Mouse (Mus musculus): ENCODE data around the gene Fus. TPM values are rescaled to one million over a fixed set of nuclear protein-coding genes. Genes with fewer than 3 reads are reported as not detected.
"Not testable (repeated sequence)": the region's sequence is repeated elsewhere in the genome, so short reads cannot be mapped to it uniquely, and the experiment has no call there.

Gene Fus
- polyA plus RNA-seq, 1 experiment = 184 TPM

- Histone ChIP-seq H3K36me3 (ENCODE audit: control insufficient read depth, insufficient read depth, low read length) (peaks cover 13% of the 10 kb centered on the region), H3K27me3 (ENCODE audit: control insufficient read depth, insufficient read depth, low read length) (no peaks in the 10 kb centered on the region), H3K4me1 (ENCODE audit: control insufficient read depth, insufficient read depth, insufficient read length, low read length) (peaks cover 13% of the 10 kb centered on the region), H3K4me3 (ENCODE audit: low read depth, low read length) (peak overlapping the region; percentile 66), H3K27ac (ENCODE audit: insufficient read depth, low read depth, low read length) (peak overlapping the region; percentile 95)
- TF ChIP-seq POLR2A (IDR thresholded peaks at IDR 0.05; ENCODE audit: low read depth, low read length) (peak; percentile 48; the same call in 1 of the 2 replicates), CTCF (IDR thresholded peaks at IDR 0.05; ENCODE audit: extremely low read depth, insufficient read length, insufficient replicate concordance, low read depth, low read length) (no peak)
- WGBS = 17% methylated on average over 35 of the region's 35 CpGs
These were observed 37.5 kb downstream of the Fus start for GRCm38 (mm10) chr7:128004487-128005362.

DNA sequence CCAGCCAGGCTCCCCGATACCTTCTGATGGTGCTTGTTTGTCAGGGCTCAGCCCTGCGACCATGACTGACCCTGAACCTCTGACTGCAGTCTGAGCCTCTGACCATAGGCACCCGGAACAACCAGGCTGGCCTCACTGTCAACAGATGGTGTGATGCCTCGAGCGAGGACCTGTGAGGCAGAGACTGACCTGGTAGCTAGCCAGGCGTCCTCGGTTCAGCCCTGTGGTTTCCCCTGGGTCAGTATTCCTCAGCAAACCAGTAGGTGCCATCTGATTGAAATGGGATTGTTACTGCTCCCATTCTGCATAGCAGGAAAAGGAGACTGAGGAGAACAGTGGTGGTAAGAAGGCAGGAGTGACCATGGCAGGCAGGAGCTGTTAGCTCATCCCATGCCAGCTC is 38.9 kb downstream of the Fus start:
- WGBS = 62% methylated on average over 7 of the region's 7 CpGs
- Histone ChIP-seq H3K36me3 (ENCODE audit: control insufficient read depth, insufficient read depth, low read length) (peaks cover 16% of the 10 kb centered on the region), H3K4me3 (ENCODE audit: low read depth, low read length) (no peak overlapping the region), H3K27me3 (ENCODE audit: control insufficient read depth, insufficient read depth, low read length) (no peaks in the 10 kb centered on the region), H3K4me1 (ENCODE audit: control insufficient read depth, insufficient read depth, insufficient read length, low read length) (peaks cover 13% of the 10 kb centered on the region), H3K27ac (ENCODE audit: insufficient read depth, low read depth, low read length) (no peak overlapping the region)
- TF ChIP-seq CTCF (IDR thresholded peaks at IDR 0.05; ENCODE audit: extremely low read depth, insufficient read length, insufficient replicate concordance, low read depth, low read length) (no peak), POLR2A (IDR thresholded peaks at IDR 0.05; ENCODE audit: low read depth, low read length) (no peak)

- H3K4me3 ChIP-seq (ENCODE audit: low read depth, low read length) = no peak overlapping the region
- H3K4me1 ChIP-seq (ENCODE audit: control insufficient read depth, insufficient read depth, insufficient read length, low read length) = peaks cover 9% of the 10 kb centered on the region
- peaks cover 16% of the 10 kb centered on the region for H3K36me3 ChIP-seq (ENCODE audit: control insufficient read depth, insufficient read depth, low read length)
- 75% methylated on average over 40 of the region's 40 CpGs for WGBS
- TF ChIP-seq CTCF (IDR thresholded peaks at IDR 0.05; ENCODE audit: extremely low read depth, insufficient read length, insufficient replicate concordance, low read depth, low read length) (no peak), POLR2A (IDR thresholded peaks at IDR 0.05; ENCODE audit: low read depth, low read length) (no peak)
- no peaks in the 10 kb centered on the region for H3K27me3 ChIP-seq (ENCODE audit: control insufficient read depth, insufficient read depth, low read length)
- no peak overlapping the region for H3K27ac ChIP-seq (ENCODE audit: insufficient read depth, low read depth, low read length)
These were observed 42.6 kb downstream of the Fus start for GRCm38 (mm10) chr7:128009715-128010340.

- TF ChIP-seq CTCF (IDR thresholded peaks at IDR 0.05; ENCODE audit: extremely low read depth, insufficient read length, insufficient replicate concordance, low read depth, low read length) (no peak), POLR2A (IDR thresholded peaks at IDR 0.05; ENCODE audit: low read depth, low read length) (no peak)
- no peak overlapping the region for H3K4me3 ChIP-seq (ENCODE audit: low read depth, low read length)
- WGBS = 86% methylated on average over 13 of the region's 13 CpGs
- H3K36me3 ChIP-seq (ENCODE audit: control insufficient read depth, insufficient read depth, low read length) = peaks cover 16% of the 10 kb centered on the region
- peaks cover 2% of the 10 kb centered on the region; the same call in 1 of the 2 replicates for H3K4me1 ChIP-seq (ENCODE audit: control insufficient read depth, insufficient read depth, insufficient read length, low read length)
- no peaks in the 10 kb centered on the region for H3K27me3 ChIP-seq (ENCODE audit: control insufficient read depth, insufficient read depth, low read length)
- no peak overlapping the region for H3K27ac ChIP-seq (ENCODE audit: insufficient read depth, low read depth, low read length)
These were observed 45.0 kb downstream of the Fus start for GRCm38 (mm10) chr7:128012136-128012780.

- H3K27me3 ChIP-seq (ENCODE audit: control insufficient read depth, insufficient read depth, low read length) = no peaks in the 10 kb centered on the region
- TF ChIP-seq CTCF (IDR thresholded peaks at IDR 0.05; ENCODE audit: extremely low read depth, insufficient read length, insufficient replicate concordance, low read depth, low read length) = no peak
- TF ChIP-seq POLR2A (IDR thresholded peaks at IDR 0.05; ENCODE audit: low read depth, low read length) = no peak
- H3K36me3 ChIP-seq (ENCODE audit: control insufficient read depth, insufficient read depth, low read length) = peaks cover 12% of the 10 kb centered on the region
- H3K4me1 ChIP-seq (ENCODE audit: control insufficient read depth, insufficient read depth, insufficient read length, low read length) = peaks cover 2% of the 10 kb centered on the region; the same call in 1 of the 2 replicates
- 93% methylated on average over 13 of the region's 13 CpGs for WGBS
- H3K4me3 ChIP-seq (ENCODE audit: low read depth, low read length) = no peak overlapping the region
- H3K27ac ChIP-seq (ENCODE audit: insufficient read depth, low read depth, low read length) = no peak overlapping the region
These were observed 45.9 kb downstream of the Fus start for GRCm38 (mm10) chr7:128013116-128013515.

- 32% methylated on average over 5 of the region's 5 CpGs for WGBS
- H3K27ac ChIP-seq (ENCODE audit: insufficient read depth, low read depth, low read length); H3K4me3 ChIP-seq (ENCODE audit: low read depth, low read length); H3K36me3 ChIP-seq (ENCODE audit: control insufficient read depth, insufficient read depth, low read length); H3K27me3 ChIP-seq (ENCODE audit: control insufficient read depth, insufficient read depth, low read length); H3K4me1 ChIP-seq (ENCODE audit: control insufficient read depth, insufficient read depth, insufficient read length, low read length): not testable (repeated sequence)
These were observed 48.9 kb downstream of the Fus start for GRCm38 (mm10) chr7:128016134-128016533.

GRCm38 (mm10) chr7:128016650-128017049 is 49.4 kb downstream of the Fus start:
- no peak for TF ChIP-seq CTCF (IDR thresholded peaks at IDR 0.05; ENCODE audit: extremely low read depth, insufficient read length, insufficient replicate concordance, low read depth, low read length)
- Histone ChIP-seq H3K27me3 (ENCODE audit: control insufficient read depth, insufficient read depth, low read length) (no peaks in the 10 kb centered on the region), H3K27ac (ENCODE audit: insufficient read depth, low read depth, low read length) (no peak overlapping the region), H3K4me3 (ENCODE audit: low read depth, low read length) (no peak overlapping the region), H3K36me3 (ENCODE audit: control insufficient read depth, insufficient read depth, low read length) (no peaks in the 10 kb centered on the region), H3K4me1 (ENCODE audit: control insufficient read depth, insufficient read depth, insufficient read length, low read length) (peaks cover 5% of the 10 kb centered on the region; the same call in 1 of the 2 replicates)
- WGBS = 78% methylated on average over 6 of the region's 6 CpGs
